Mouse (Mus musculus): ENCODE measurements around the gene Ccdc62. TPM values are rescaled to one million over a fixed set of nuclear protein-coding genes. Genes with fewer than 3 reads are reported as not detected.

The Ccdc62 gene
- polyA plus RNA-seq, 1 experiment from 2014 or later: 5.5 TPM

DNA sequence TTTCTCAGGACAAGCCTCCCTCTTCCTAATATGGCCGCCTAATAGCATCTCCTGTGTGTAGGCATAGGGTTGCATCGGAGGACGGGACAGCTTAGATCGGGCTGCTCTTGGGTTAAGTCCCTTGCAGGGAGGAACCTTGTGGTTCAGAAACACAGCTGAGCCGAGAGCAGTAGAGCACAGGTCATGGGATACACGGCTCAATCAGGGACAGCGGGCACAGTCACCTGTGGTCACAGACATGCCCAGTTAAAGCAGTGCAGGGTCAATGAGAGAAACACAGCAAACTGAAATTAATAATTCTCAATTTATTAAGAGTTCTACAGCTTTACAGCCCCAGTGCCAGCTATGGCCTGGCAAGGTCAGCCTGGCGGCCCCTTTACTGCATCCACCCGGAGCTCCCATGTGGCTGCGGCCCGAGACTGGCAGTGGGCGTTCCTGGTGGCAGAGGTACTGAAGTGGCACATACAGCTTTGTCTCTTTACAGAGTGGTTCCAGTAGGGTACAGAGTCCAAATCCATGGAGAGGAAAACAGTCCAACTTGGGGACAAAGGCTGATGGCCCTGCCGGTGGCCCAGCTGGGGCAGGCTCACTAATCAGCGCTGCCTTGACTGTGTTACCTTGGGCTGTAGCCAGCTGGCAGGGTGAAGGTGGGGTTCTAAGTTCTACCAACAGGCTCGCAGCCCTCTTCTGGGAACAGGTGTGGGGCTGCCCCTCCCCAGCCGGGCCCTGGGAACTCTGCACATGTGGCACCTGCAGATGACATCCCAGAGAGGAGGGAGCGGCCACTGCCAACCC, 74.1 kb downstream of the Ccdc62 start:
- 88% methylated on average over 17 of the region's 17 CpGs for WGBS
- no peak for DNase-seq (ENCODE audit: low spot score)
- H3K36me3 ChIP-seq (ENCODE audit: control insufficient read depth, insufficient read depth, low read length): peaks cover 63% of the 10 kb centered on the region

GRCm38 (mm10) chr5:124005151-124005500, 74.6 kb downstream of the Ccdc62 start:
- Histone ChIP-seq H3K4me2 (ENCODE audit: low read length) (no peak overlapping the region), H3K9me3 (ENCODE audit: control insufficient read depth, low read length) (no peaks in the 10 kb centered on the region), H3K27ac (ENCODE audit: low read depth) (no peak overlapping the region), H3K27me3 (replicated peaks; ENCODE audit: control insufficient read depth, insufficient read depth, low read length) (no peaks in the 10 kb centered on the region), H3K9ac (ENCODE audit: low read length) (no peak overlapping the region), H3K4me3 (ENCODE audit: low read depth, low read length) (no peak overlapping the region), H3K4me1 (replicated peaks; ENCODE audit: control insufficient read depth, insufficient read depth, low read length) (peaks cover 12% of the 10 kb centered on the region), H3K36me3 (ENCODE audit: control insufficient read depth, insufficient read depth, low read length) (peaks cover 69% of the 10 kb centered on the region)
- DNase-seq (ENCODE audit: low spot score): no peak
- no peak for ATAC-seq (replicated peaks; ENCODE audit: low FRiP score, low TSS enrichment, low read depth)
- 93% methylated on average over 15 of the region's 15 CpGs for WGBS

More for the DNA sequence above, 74.1 kb downstream of the Ccdc62 start:
- Histone ChIP-seq H3K9me3 (ENCODE audit: control insufficient read depth, low read length) (no peaks in the 10 kb centered on the region), H3K27ac (ENCODE audit: low read depth) (no peak overlapping the region), H3K4me3 (ENCODE audit: low read depth, low read length) (no peak overlapping the region), H3K4me1 (replicated peaks; ENCODE audit: control insufficient read depth, insufficient read depth, low read length) (peaks cover 12% of the 10 kb centered on the region; the same call in 1 of the 2 replicates), H3K9ac (ENCODE audit: low read length) (no peak overlapping the region), H3K27me3 (replicated peaks; ENCODE audit: control insufficient read depth, insufficient read depth, low read length) (no peaks in the 10 kb centered on the region), H3K4me2 (ENCODE audit: low read length) (no peak overlapping the region)
- ATAC-seq (replicated peaks; ENCODE audit: low FRiP score, low TSS enrichment, low read depth): no peak

DNA sequence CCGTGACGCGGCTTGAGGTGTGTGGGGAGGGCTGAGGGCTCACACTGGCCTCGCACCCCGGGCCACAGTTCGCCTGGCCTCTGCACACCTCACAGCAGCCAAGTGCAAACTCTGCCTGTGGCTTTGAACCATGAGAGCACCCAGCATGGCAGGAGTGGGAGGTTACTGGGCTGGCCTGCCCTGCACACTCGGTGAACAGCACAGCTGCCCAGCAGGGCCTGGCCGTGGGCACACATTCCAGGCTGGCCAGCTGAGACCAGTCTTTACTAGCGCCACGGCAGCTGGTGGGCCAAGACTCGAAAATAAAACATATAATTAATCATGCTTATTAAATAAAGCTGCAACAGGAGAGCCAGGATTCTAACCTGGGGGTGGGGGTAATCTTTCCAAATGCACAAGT, 75.1 kb downstream of the Ccdc62 start:
- 81% methylated on average over 11 of the region's 11 CpGs for WGBS
- Histone ChIP-seq H3K9ac (ENCODE audit: low read length) (no peak overlapping the region), H3K36me3 (ENCODE audit: control insufficient read depth, insufficient read depth, low read length) (peaks cover 73% of the 10 kb centered on the region), H3K9me3 (ENCODE audit: control insufficient read depth, low read length) (no peaks in the 10 kb centered on the region), H3K4me3 (ENCODE audit: low read depth, low read length) (no peak overlapping the region), H3K4me2 (ENCODE audit: low read length) (no peak overlapping the region), H3K4me1 (replicated peaks; ENCODE audit: control insufficient read depth, insufficient read depth, low read length) (peaks cover 14% of the 10 kb centered on the region), H3K27me3 (replicated peaks; ENCODE audit: control insufficient read depth, insufficient read depth, low read length) (no peaks in the 10 kb centered on the region), H3K27ac (ENCODE audit: low read depth) (no peak overlapping the region)
- DNase-seq (ENCODE audit: low spot score) (no peak), ATAC-seq (replicated peaks; ENCODE audit: low FRiP score, low TSS enrichment, low read depth) (no peak)

- DNase-seq (ENCODE audit: low spot score) (no peak), ATAC-seq (replicated peaks; ENCODE audit: low FRiP score, low TSS enrichment, low read depth) (no peak)
- Histone ChIP-seq H3K4me2 (ENCODE audit: low read length) (no peak overlapping the region), H3K27me3 (replicated peaks; ENCODE audit: control insufficient read depth, insufficient read depth, low read length) (no peaks in the 10 kb centered on the region), H3K9me3 (ENCODE audit: control insufficient read depth, low read length) (no peaks in the 10 kb centered on the region), H3K4me1 (replicated peaks; ENCODE audit: control insufficient read depth, insufficient read depth, low read length) (peaks cover 21% of the 10 kb centered on the region), H3K4me3 (ENCODE audit: low read depth, low read length) (no peak overlapping the region), H3K36me3 (ENCODE audit: control insufficient read depth, insufficient read depth, low read length) (peaks cover 70% of the 10 kb centered on the region), H3K9ac (ENCODE audit: low read length) (no peak overlapping the region), H3K27ac (ENCODE audit: low read depth) (no peak overlapping the region)
- WGBS: 85% methylated on average over 26 of the region's 26 CpGs
These were observed 75.8 kb downstream of the Ccdc62 start for GRCm38 (mm10) chr5:124006082-124006873.

DNA sequence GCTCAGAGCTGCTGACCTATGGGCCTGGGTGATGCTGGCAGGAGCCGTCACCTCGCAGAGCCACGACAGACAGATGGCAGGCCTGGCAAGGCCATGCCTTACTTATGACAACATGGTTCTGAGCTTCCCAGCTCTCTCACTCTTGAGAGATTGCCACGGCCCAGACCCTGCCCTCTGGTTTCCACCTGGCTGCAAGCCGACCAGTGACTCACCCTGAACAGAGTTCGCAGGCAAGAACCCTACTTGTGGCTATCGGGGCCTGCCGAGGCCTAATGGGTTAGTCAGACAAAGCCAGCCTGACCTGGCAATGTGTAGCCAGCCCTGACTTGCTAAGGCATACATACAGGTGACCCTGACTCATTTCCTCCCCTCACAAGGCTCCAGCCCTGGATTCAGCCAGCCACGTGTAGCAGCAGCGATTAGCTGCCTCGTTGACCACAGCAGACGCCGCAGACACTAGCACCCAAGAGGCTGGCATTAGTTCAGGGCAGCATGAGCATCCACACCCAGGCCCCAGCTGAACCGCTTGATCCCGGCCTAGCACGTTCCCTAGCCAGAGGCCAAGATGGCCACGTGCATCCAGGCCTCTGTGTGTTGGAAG, 76.5 kb downstream of the Ccdc62 start:
- WGBS: 91% methylated on average over 17 of the region's 17 CpGs
- H3K4me3 ChIP-seq (ENCODE audit: low read depth, low read length): no peak overlapping the region
- no peak overlapping the region for H3K27ac ChIP-seq (ENCODE audit: low read depth)
- H3K27me3 ChIP-seq (replicated peaks; ENCODE audit: control insufficient read depth, insufficient read depth, low read length): no peaks in the 10 kb centered on the region
- DNase-seq (ENCODE audit: low spot score): no peak
- no peak overlapping the region for H3K9ac ChIP-seq (ENCODE audit: low read length)
- H3K36me3 ChIP-seq (ENCODE audit: control insufficient read depth, insufficient read depth, low read length): peaks cover 65% of the 10 kb centered on the region
- H3K4me2 ChIP-seq (ENCODE audit: low read length): no peak overlapping the region
- no peaks in the 10 kb centered on the region for H3K9me3 ChIP-seq (ENCODE audit: control insufficient read depth, low read length)
- no peak for ATAC-seq (replicated peaks; ENCODE audit: low FRiP score, low TSS enrichment, low read depth)
- peaks cover 28% of the 10 kb centered on the region for H3K4me1 ChIP-seq (replicated peaks; ENCODE audit: control insufficient read depth, insufficient read depth, low read length)

GRCm38 (mm10) chr5:124010077-124010476, 79.6 kb downstream of the Ccdc62 start:
- H3K4me1 ChIP-seq (replicated peaks; ENCODE audit: control insufficient read depth, insufficient read depth, low read length): peaks cover 34% of the 10 kb centered on the region
- H3K27me3 ChIP-seq (replicated peaks; ENCODE audit: control insufficient read depth, insufficient read depth, low read length): no peaks in the 10 kb centered on the region
- DNase-seq (ENCODE audit: low spot score) (no peak), ATAC-seq (replicated peaks; ENCODE audit: low FRiP score, low TSS enrichment, low read depth) (no peak)
- H3K4me2 ChIP-seq (ENCODE audit: low read length): no peak overlapping the region
- H3K9me3 ChIP-seq (ENCODE audit: control insufficient read depth, low read length): no peaks in the 10 kb centered on the region
- H3K27ac ChIP-seq (ENCODE audit: low read depth): no peak overlapping the region
- H3K36me3 ChIP-seq (ENCODE audit: control insufficient read depth, insufficient read depth, low read length): peaks cover 53% of the 10 kb centered on the region
- no peak overlapping the region for H3K4me3 ChIP-seq (ENCODE audit: low read depth, low read length)
- 72% methylated on average over 8 of the region's 8 CpGs for WGBS
- no peak overlapping the region for H3K9ac ChIP-seq (ENCODE audit: low read length)

GRCm38 (mm10) chr5:124010910-124011655, 80.6 kb downstream of the Ccdc62 start:
- Histone ChIP-seq H3K4me3 (ENCODE audit: low read depth, low read length) (no peak overlapping the region), H3K36me3 (ENCODE audit: control insufficient read depth, insufficient read depth, low read length) (peaks cover 43% of the 10 kb centered on the region), H3K4me2 (ENCODE audit: low read length) (peak overlapping the region; percentile 31), H3K27me3 (replicated peaks; ENCODE audit: control insufficient read depth, insufficient read depth, low read length) (no peaks in the 10 kb centered on the region), H3K27ac (ENCODE audit: low read depth) (peak overlapping the region; percentile 77), H3K9ac (ENCODE audit: low read length) (no peak overlapping the region), H3K4me1 (replicated peaks; ENCODE audit: control insufficient read depth, insufficient read depth, low read length) (peaks cover 36% of the 10 kb centered on the region), H3K9me3 (ENCODE audit: control insufficient read depth, low read length) (no peaks in the 10 kb centered on the region)
- DNase-seq (ENCODE audit: low spot score): peak; percentile 74
- ATAC-seq (replicated peaks; ENCODE audit: low FRiP score, low TSS enrichment, low read depth): peak; percentile 48
- WGBS: 9% methylated on average over 19 of the region's 19 CpGs

DNA sequence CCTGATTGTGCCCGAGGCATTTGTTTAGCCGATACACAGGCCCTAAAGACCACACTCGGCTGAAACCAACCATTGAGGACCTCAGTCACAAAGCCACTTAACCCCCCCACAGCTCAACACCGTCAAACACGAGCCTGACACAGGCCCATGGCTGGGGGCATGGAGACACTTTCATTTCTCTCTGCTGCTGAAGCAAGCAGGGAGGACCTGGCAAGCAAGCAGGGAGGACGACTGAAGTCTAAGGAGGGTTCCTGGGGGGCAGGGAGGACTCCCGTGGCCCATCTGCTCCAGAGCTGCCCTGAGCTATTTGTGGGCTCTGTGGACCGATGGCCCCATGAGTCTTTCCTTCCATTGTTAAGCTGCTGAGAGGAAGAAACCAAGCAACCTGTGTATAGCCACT, 81.4 kb downstream of the Ccdc62 start:
- H3K9ac ChIP-seq (ENCODE audit: low read length): no peak overlapping the region
- H3K4me1 ChIP-seq (replicated peaks; ENCODE audit: control insufficient read depth, insufficient read depth, low read length): peaks cover 36% of the 10 kb centered on the region
- DNase-seq (ENCODE audit: low spot score) (no peak), ATAC-seq (replicated peaks; ENCODE audit: low FRiP score, low TSS enrichment, low read depth) (no peak)
- WGBS: 28% methylated on average over 8 of the region's 8 CpGs
- H3K27ac ChIP-seq (ENCODE audit: low read depth): peak overlapping the region; percentile 77; the same call in 1 of the 2 replicates
- H3K4me2 ChIP-seq (ENCODE audit: low read length): 0 out of 2 replicates have a peak overlapping the region, but pooled peaks have one; percentile 20
- H3K4me3 ChIP-seq (ENCODE audit: low read depth, low read length): no peak overlapping the region
- H3K36me3 ChIP-seq (ENCODE audit: control insufficient read depth, insufficient read depth, low read length): peaks cover 35% of the 10 kb centered on the region
- H3K9me3 ChIP-seq (ENCODE audit: control insufficient read depth, low read length): no peaks in the 10 kb centered on the region
- H3K27me3 ChIP-seq (replicated peaks; ENCODE audit: control insufficient read depth, insufficient read depth, low read length): no peaks in the 10 kb centered on the region
